Mouse (Mus musculus) neural tube, embryonic 15.5 days (tissue): ENCODE results near the gene Nos2. TPM values are rescaled to one million over a fixed set of nuclear protein-coding genes. Genes with fewer than 3 reads are reported as not detected.
A peak's percentile ranks its signal among the peaks of the same experiment; 100 is the strongest.
"Not testable (repeated sequence)": the region's sequence is repeated elsewhere in the genome, so short reads cannot be mapped to it uniquely, and the experiment has no call there.

ENCODE experiments used
- ATAC-seq: fragments of 200-750 bp; cut with Nextera tagmentation; 2 replicates; pipeline ENCODE4 v1.8.0; 2017; ENCODE audit warnings: mild to moderate bottlenecking, moderate TSS enrichment, moderate library complexity; ENCODE audit not compliant: low FRiP score
- H3K27ac ChIP-seq: fragments of 300-500 bp; sonication (generic); replicated peaks from 2 replicates; pipeline ENCODE4 v1.5.1; 2015; ENCODE audit warnings: mild to moderate bottlenecking, inconsistent platforms
- H3K27me3 ChIP-seq: fragments of 300-500 bp; sonication (generic); replicated peaks from 2 replicates; pipeline ENCODE4 v1.6.1; 2015; ENCODE audit warnings: inconsistent platforms
- H3K36me3 ChIP-seq: fragments of 300-500 bp; sonication (generic); 2 replicates; pipeline ENCODE4 v1.6.1; 2015; ENCODE audit warnings: inconsistent platforms
- H3K4me1 ChIP-seq: fragments of 300-500 bp; sonication (generic); 2 replicates; pipeline ENCODE4 v1.6.1; 2015; ENCODE audit warnings: inconsistent platforms
- H3K4me2 ChIP-seq: fragments of 300-500 bp; sonication (generic); 2 replicates; pipeline ENCODE4 v1.6.1; 2015; ENCODE audit warnings: inconsistent platforms, mild to moderate bottlenecking, moderate library complexity
- H3K4me3 ChIP-seq: fragments of 300-500 bp; sonication (generic); replicated peaks from 2 replicates; pipeline ENCODE4 v1.5.1; 2015; ENCODE audit warnings: mild to moderate bottlenecking, inconsistent platforms
- H3K9ac ChIP-seq: fragments of 300-500 bp; sonication (generic); replicated peaks from 2 replicates; pipeline ENCODE4 v1.6.1; 2015; ENCODE audit warnings: mild to moderate bottlenecking, inconsistent platforms
- H3K9me3 ChIP-seq: fragments of 300-500 bp; sonication (generic); replicated peaks from 2 replicates; pipeline ENCODE4 v1.6.1; 2016; ENCODE audit warnings: inconsistent platforms
- WGBS: fragments of 180-500 bp; shearing (Covaris S2); methylation state at CpG from one replicate; pipeline ENCODE4 v1.1.7; 2015; ENCODE audit warnings: mixed read lengths; 5-methylcytosine and 5-hydroxymethylcytosine counted together
- polyA plus RNA-seq: library from polyadenylated mRNA; unstranded; fragments of >200 nt; fragmentation: Nextera tagmentation; extraction: Ambion mirVana; gene quantifications from 2 replicates; pipeline ENCODE4 v1.2.1, GENCODE M21; 2015

Gene Nos2
- polyA plus RNA-seq, 1 experiment from 2014 or later: 1.0 TPM

DNA sequence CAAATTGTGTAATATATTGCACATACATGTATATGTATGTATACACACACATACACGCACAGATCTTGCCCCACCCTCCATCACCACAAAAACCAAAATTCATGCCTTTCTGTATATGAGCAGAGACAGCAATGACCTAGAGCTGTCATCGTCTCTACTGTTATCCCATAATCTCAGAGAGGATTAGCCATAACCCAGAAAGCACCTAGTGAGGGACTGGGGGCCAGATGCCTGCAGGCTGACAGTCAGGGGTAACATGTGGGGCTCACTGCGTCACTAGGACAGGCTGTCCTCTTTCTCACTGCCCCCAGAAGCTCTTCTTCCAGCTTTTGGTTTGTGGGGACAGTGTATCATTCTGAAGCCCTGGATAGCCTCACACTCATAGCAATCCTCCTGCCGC, 81.3 kb downstream of the Nos2 start:
- Histone ChIP-seq H3K9ac (no peak overlapping the region), H3K9me3 (no peaks in the 10 kb centered on the region; the same call in 1 of the 2 replicates), H3K4me3 (no peak overlapping the region), H3K27ac (no peak overlapping the region), H3K36me3 (no peaks in the 10 kb centered on the region), H3K4me1 (no peaks in the 10 kb centered on the region), H3K4me2 (no peak overlapping the region), H3K27me3 (no peaks in the 10 kb centered on the region)
- ATAC-seq: no peak
- WGBS: 89% methylated on average over 4 of the region's 4 CpGs

DNA sequence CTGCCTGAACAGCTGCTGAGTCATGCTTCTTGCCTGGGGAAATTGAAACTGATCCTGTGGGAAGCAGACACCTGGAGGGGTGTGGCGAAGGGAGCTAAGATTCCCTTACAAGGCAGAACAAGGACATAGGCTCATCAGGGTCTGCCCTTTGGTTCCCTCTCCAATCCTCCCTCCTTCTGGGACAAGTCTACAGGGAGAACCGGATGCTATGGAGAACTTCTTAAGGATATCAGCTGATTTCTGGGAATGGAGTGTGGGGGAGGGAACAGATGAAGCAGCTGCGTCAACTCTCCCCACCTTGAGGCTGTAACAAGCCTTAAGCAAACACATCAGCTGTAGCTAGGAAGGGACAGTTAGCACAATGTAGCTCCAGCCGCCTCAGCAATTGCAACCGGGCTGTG, 82.0 kb downstream of the Nos2 start:
- no peak for ATAC-seq
- Histone ChIP-seq H3K9ac (no peak overlapping the region), H3K4me3 (no peak overlapping the region), H3K4me2 (no peak overlapping the region), H3K27me3 (no peaks in the 10 kb centered on the region), H3K36me3 (no peaks in the 10 kb centered on the region), H3K9me3 (no peaks in the 10 kb centered on the region; the same call in 1 of the 2 replicates), H3K27ac (peak overlapping the region; percentile 45; the same call in 1 of the 2 replicates), H3K4me1 (no peaks in the 10 kb centered on the region)
- 74% methylated on average over 5 of the region's 5 CpGs for WGBS

DNA sequence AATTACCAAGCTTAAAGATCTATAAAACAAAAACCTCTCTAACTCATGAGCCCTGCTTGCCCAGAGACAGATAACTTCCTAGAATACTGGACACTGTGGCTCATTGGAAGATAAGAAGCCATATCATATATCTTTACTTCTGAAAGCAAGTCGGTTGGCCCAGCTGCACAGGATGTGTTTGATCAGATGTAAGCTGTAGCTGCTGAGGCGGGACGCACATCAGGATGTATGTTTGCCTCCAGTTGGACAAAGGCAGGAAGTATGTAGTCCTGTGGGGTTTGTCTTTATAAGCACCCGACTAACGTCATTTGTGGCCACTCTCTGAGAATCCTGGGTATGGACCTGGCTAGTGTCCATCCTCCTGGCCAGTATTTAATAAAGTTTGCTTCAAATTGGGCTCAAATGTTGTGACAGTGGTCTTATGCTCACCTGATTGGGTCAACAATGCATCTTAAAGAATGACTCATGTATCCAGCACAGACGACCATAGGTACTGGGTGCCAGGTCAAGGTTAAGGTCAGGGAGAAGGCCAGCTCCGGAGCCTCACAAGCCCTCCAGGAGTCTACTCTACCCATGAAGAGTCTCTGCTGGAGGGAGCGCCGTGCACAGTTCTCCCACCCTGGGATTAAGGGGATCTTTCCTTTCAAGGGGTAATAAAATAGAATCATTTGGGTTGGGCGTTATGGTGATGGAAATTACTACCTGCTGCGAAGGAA, 82.6 kb downstream of the Nos2 start:
- Histone ChIP-seq H3K4me1 (no peaks in the 10 kb centered on the region), H3K27ac (0 out of 2 replicates have a peak overlapping the region, but pooled peaks have one; percentile 45), H3K36me3 (no peaks in the 10 kb centered on the region), H3K9me3 (no peaks in the 10 kb centered on the region), H3K9ac (no peak overlapping the region), H3K4me2 (no peak overlapping the region), H3K27me3 (no peaks in the 10 kb centered on the region), H3K4me3 (no peak overlapping the region)
- WGBS: 73% methylated on average over 11 of the region's 11 CpGs
- ATAC-seq: no peak

DNA sequence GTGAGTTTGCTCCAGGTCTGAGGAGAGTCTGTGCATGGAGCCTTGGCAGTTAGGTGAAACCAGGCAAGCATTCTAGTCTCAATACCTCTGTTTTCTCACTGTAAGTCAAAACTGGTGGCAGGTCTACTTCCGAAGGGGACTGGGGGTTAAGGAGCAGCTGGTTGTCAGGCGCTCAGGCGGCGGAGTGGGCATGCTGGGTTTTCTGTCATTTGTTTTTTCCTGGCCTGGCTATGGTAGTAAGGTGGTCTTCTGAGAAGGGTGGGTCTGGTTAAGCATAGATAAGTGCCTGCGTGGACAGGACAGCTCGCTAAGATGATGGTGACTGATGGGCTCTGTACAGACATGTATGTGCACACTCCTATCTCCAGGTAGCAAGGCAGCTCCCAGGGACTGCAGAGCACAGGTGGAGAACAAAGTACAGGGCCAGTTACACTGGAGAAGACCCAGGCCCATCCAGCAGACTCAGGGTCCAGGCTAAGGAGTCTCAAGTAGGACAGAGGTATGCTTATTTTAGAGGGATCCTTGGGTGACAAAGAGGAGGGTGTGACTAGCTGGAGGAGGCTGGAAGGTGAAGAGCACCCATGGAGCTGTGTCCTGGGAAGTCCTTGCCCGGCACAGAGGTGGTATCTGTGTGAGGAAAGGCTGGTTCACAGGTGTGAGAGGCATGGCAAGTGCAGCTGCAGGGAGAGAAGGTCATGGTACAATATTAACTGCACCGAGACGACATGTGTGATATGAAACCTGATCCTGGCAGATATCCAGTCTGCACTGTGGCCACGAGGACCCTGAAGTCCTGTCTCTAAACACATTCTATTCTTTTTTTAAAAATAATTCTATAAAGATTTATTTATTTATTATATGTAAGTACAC, 83.4 kb downstream of the Nos2 start:
- no peak for ATAC-seq
- WGBS: 83% methylated on average over 10 of the region's 10 CpGs
- Histone ChIP-seq H3K27ac (no peak overlapping the region), H3K9me3 (no peaks in the 10 kb centered on the region), H3K36me3 (no peaks in the 10 kb centered on the region), H3K4me3 (no peak overlapping the region), H3K9ac (no peak overlapping the region), H3K4me1 (no peaks in the 10 kb centered on the region), H3K27me3 (no peaks in the 10 kb centered on the region), H3K4me2 (no peak overlapping the region)

DNA sequence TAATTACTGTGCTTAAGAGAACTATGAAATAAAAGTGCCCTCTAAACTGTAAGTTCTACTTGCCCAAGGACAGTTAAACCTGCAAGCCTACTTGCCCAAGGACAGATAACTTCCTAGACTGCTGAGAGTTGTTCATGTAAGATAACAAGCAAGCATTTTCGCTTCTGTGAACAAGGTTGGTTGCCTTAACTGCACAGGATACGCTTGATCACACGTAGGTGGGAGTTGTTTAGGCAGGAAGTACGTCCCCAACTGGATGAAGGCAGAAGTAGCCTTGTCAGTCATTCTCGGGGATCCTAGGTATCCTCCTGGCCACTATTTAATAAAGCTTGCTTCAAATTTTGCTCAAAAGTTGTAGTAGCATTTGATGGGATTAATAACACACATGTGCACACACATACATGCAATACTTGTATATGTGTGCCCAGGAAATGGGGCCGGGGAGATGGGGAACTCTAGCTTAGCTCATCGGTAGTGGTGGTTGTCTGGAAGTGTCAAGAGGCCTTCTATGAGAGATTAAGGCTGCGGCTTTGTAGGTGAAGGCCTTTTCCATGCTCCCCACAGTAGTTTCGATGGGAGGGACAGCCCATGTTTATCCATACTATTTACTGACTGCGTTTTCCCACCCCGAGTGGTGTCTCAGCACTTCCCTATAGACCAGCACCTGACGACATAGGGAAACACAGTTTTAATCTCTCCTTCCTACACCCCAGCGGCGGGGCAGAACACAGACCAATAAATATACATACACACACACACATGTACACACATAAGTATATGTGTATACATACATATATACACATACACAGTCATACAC, 85.2 kb downstream of the Nos2 start:
- H3K4me1 ChIP-seq: no peaks in the 10 kb centered on the region
- WGBS: 91% methylated on average over 14 of the region's 14 CpGs
- no peak for ATAC-seq
- H3K9ac ChIP-seq: no peak overlapping the region
- no peaks in the 10 kb centered on the region for H3K9me3 ChIP-seq
- H3K4me3 ChIP-seq: no peak overlapping the region
- H3K27me3 ChIP-seq: no peaks in the 10 kb centered on the region
- no peak overlapping the region for H3K4me2 ChIP-seq
- H3K36me3 ChIP-seq: no peaks in the 10 kb centered on the region
- H3K27ac ChIP-seq: no peak overlapping the region

DNA sequence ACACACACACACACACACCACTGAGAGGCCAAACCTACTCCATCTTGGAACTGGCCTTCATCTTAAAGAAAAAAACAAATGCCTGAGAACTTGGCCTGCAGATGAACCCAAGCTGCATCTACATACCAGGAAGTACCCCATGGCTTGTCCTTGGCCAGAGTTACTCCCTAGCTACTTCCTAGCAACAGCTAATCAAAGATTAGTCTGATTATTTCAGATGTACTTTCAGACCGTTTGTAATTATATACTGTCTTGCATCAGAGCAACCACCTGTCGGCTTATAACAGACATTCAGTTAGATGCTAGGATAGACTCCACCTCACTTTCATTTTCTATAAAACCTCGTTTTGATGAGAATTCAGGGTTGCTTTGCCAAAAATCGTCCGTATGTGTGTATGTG, 85.8 kb downstream of the Nos2 start:
- Histone ChIP-seq H3K27ac (no peak overlapping the region), H3K36me3 (no peaks in the 10 kb centered on the region), H3K9me3 (no peaks in the 10 kb centered on the region), H3K27me3 (no peaks in the 10 kb centered on the region), H3K4me3 (no peak overlapping the region), H3K9ac (no peak overlapping the region), H3K4me1 (no peaks in the 10 kb centered on the region), H3K4me2 (no peak overlapping the region)
- ATAC-seq: no peak
- 65% methylated on average over 5 of the region's 5 CpGs for whole genome bisulfite sequencing

DNA sequence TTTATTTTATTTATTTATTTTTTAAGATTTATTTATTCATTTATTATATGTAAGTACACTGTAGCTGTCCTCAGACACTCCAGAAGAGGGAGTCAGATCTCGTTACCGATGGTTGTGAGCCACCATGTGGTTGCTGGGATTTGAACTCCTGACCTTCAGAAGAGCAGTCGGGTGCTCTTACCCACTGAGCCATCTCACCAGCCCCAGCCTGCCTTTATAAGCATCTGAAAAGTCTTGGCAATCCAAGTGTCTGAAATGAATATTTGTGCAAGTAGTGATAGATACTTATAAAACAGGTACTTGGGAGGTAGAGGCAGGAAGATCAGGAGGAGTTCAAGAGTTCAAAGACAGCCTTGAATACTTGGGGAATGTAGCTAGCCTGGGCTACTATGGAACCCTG, 86.8 kb downstream of the Nos2 start:
- H3K4me1 ChIP-seq, H3K27ac ChIP-seq, H3K36me3 ChIP-seq, H3K27me3 ChIP-seq, ATAC-seq, H3K9me3 ChIP-seq, H3K9ac ChIP-seq, H3K4me3 ChIP-seq, H3K4me2 ChIP-seq: not testable (repeated sequence)
- WGBS: 86% methylated on average over 3 of the region's 3 CpGs

DNA sequence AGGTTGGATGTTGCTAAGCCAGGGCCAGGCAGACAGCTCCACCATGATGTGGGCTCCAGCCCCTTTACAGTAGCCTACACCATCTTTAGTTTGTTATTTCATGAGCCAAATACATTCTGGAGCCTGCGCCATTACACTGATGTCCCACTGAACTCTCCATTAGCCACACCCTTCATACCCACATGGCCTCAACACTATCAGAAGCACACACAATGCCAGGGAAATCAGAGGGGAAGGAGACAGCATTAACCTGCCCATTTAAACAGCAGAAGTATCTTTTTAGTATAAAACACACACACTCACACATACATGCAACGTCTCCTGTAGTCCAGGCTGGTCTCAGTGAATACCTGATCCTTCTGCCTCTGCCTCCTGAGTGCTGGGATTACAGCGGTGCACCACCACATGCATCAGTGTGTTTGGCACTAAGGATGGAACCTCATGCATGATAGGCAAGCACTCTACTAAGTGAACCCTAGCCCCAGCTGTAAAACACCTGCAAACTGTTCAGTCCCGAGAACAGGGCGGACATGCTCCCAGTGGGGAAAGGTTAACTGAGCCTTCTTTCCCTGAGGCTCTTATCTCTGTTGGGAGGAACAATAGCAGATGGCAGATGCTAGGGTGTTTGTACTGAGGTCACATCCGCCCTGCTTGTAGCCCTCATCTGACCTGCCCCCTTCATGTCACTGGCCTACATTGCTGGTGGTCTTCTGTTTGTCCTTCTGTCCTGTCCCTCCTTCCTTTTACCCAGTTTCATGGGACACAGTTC, 87.6 kb downstream of the Nos2 start:
- Histone ChIP-seq H3K9ac (no peak overlapping the region), H3K27me3 (no peaks in the 10 kb centered on the region), H3K4me3 (no peak overlapping the region), H3K4me1 (no peaks in the 10 kb centered on the region), H3K4me2 (no peak overlapping the region), H3K36me3 (no peaks in the 10 kb centered on the region), H3K9me3 (no peaks in the 10 kb centered on the region), H3K27ac (no peak overlapping the region)
- no peak for ATAC-seq
- WGBS: 69% methylated on average over 6 of the region's 6 CpGs

DNA sequence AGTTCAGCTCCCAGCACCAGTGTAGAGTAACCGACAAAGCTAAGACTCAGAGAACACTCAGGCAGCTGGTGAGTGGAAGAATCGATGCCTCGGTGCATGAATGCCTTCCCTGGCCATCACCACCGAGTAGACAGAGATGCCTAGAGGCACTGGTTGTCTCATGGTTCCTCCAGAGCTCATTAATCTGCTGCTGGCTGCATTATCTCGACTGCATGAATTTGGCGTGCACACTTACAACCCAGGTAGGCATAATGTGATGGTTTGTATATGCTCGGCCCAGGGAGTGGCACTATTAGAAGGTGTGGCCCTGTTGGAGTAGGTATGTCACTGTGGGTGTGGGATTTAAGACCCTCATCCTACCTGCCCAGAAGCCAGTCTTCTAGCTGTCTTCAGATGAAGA, 88.3 kb downstream of the Nos2 start:
- H3K27me3 ChIP-seq: no peaks in the 10 kb centered on the region
- H3K9ac ChIP-seq: no peak overlapping the region
- H3K4me2 ChIP-seq: no peak overlapping the region
- WGBS: 71% methylated on average over 7 of the region's 7 CpGs
- ATAC-seq: no peak
- H3K36me3 ChIP-seq: no peaks in the 10 kb centered on the region
- H3K9me3 ChIP-seq: no peaks in the 10 kb centered on the region
- H3K4me1 ChIP-seq: no peaks in the 10 kb centered on the region
- H3K27ac ChIP-seq: no peak overlapping the region
- H3K4me3 ChIP-seq: no peak overlapping the region
